Mouse (Mus musculus) thymus, adult 2 months (tissue): Measurements from ENCODE around the gene Mgat4b.

Source experiments
- CTCF ChIP-seq: fragments of 200-500 bp; IDR thresholded peaks from 2 replicates; pipeline ENCODE4 v1.5.1; 2012; ENCODE audit warnings: mild to moderate bottlenecking, control low read depth, low read length, moderate library complexity, borderline replicate concordance; ENCODE audit not compliant: control insufficient read depth, poor library complexity, insufficient read depth; ENCODE audit errors: extremely low read depth
- POLR2A ChIP-seq: fragments of 200-500 bp; IDR thresholded peaks from 2 replicates; pipeline ENCODE4 v1.6.1; 2012; ENCODE audit warnings: mild to moderate bottlenecking, low read length, control low read depth, moderate library complexity; ENCODE audit not compliant: control insufficient read depth, poor library complexity, insufficient read depth; ENCODE audit errors: extremely low read depth

DNA sequence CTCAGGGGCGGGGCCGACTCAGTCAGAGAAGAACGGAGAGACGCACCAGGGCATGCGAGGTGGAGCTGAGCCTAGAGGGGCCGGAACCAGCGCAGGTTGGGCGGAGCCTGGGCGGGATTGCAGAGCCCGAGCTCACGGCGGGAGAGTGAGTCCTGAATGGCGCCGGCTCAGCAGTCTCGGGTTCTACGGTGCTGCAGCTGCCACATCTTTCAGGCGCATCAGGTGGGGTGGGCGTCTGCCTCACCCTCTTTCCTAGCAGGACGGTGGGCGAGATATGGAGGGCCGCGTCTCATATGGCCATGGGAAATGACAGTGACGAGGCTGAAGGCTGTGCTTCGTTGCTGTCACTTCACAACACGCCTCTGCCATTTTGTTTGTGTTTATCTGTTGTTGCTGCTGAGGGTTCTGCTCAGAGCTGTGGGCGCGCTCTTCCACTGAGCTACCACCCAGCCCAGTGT, 35.9 kb upstream of the Mgat4b start:
- peak; percentile 75 for TF ChIP-seq POLR2A
- TF ChIP-seq CTCF, result no peak
